Mouse (Mus musculus): ENCODE data around the gene Ptprk. TPM values are rescaled to one million over a fixed set of nuclear protein-coding genes. Genes with fewer than 3 reads are reported as not detected.

Ptprk gene
- polyA plus RNA-seq, 1 experiment from 2014 or later, result 29.4 TPM

GRCm38 (mm10) chr10:28186018-28186800, 111.6 kb downstream of the Ptprk start:
- Histone ChIP-seq H3K27me3 (replicated peaks; ENCODE audit: control insufficient read depth, insufficient read depth, low read length) (no peaks in the 10 kb centered on the region), H3K4me3 (ENCODE audit: low read length) (no peak overlapping the region), H3K9ac (ENCODE audit: low read depth, low read length) (no peak overlapping the region), H3K4me2 (ENCODE audit: low read length) (no peak overlapping the region), H3K4me1 (ENCODE audit: control insufficient read depth, insufficient read depth, low read depth, low read length) (no peaks in the 10 kb centered on the region), H3K36me3 (ENCODE audit: control insufficient read depth, insufficient read depth, low read length) (no peaks in the 10 kb centered on the region), H3K27ac (ENCODE audit: low read depth, low read length) (no peak overlapping the region), H3K9me3 (ENCODE audit: control insufficient read depth, low read length) (no peaks in the 10 kb centered on the region)
- no peak for ATAC-seq
- WGBS, result 64% methylated on average over 4 of the region's 4 CpGs

GRCm38 (mm10) chr10:28191440-28191839, 116.8 kb downstream of the Ptprk start:
- Histone ChIP-seq H3K4me1 (ENCODE audit: control insufficient read depth, insufficient read depth, low read depth, low read length) (no peaks in the 10 kb centered on the region), H3K27me3 (replicated peaks; ENCODE audit: control insufficient read depth, insufficient read depth, low read length) (no peaks in the 10 kb centered on the region), H3K36me3 (ENCODE audit: control insufficient read depth, insufficient read depth, low read length) (no peaks in the 10 kb centered on the region), H3K9me3 (ENCODE audit: control insufficient read depth, low read length) (no peaks in the 10 kb centered on the region), H3K4me3 (ENCODE audit: low read length) (no peak overlapping the region), H3K4me2 (ENCODE audit: low read length) (no peak overlapping the region), H3K9ac (ENCODE audit: low read depth, low read length) (no peak overlapping the region), H3K27ac (ENCODE audit: low read depth, low read length) (no peak overlapping the region)
- no peak for ATAC-seq
- WGBS, result 84% methylated on average over 5 of the region's 5 CpGs

- H3K4me1 ChIP-seq (ENCODE audit: control insufficient read depth, insufficient read depth, low read depth, low read length), result no peaks in the 10 kb centered on the region
- H3K9me3 ChIP-seq (ENCODE audit: control insufficient read depth, low read length), result no peaks in the 10 kb centered on the region
- H3K4me3 ChIP-seq (ENCODE audit: low read length), result no peak overlapping the region
- H3K36me3 ChIP-seq (ENCODE audit: control insufficient read depth, insufficient read depth, low read length), result no peaks in the 10 kb centered on the region
- no peak for ATAC-seq
- H3K27me3 ChIP-seq (replicated peaks; ENCODE audit: control insufficient read depth, insufficient read depth, low read length), result no peaks in the 10 kb centered on the region
- WGBS, result 83% methylated on average over 5 of the region's 5 CpGs
- H3K4me2 ChIP-seq (ENCODE audit: low read length), result no peak overlapping the region
- no peak overlapping the region for H3K9ac ChIP-seq (ENCODE audit: low read depth, low read length)
- no peak overlapping the region for H3K27ac ChIP-seq (ENCODE audit: low read depth, low read length)
Measured at GRCm38 (mm10) chr10:28193630-28194029, 119.0 kb downstream of the Ptprk start.

DNA sequence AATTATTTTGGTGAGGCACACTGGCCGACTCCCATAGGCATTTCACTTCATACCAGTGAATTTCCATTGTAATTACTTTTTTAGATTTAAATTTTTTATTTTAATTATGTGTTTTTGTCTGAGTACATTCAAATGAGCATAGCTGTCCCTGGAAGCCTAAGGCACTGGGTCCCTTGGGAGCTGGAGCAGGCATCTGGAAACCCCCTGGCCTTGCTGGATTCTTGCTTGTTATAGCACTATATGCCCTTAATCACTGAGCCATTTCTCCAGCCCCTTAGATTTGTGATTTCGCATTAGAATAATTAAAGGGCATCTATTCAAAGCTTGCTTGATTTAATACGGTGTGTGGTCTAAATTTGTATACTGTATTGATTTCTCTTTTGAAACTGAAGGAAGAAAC, 126.0 kb downstream of the Ptprk start:
- Histone ChIP-seq H3K4me2 (ENCODE audit: low read length) (no peak overlapping the region), H3K27me3 (replicated peaks; ENCODE audit: control insufficient read depth, insufficient read depth, low read length) (no peaks in the 10 kb centered on the region), H3K4me3 (ENCODE audit: low read length) (no peak overlapping the region), H3K9me3 (ENCODE audit: control insufficient read depth, low read length) (no peaks in the 10 kb centered on the region), H3K4me1 (ENCODE audit: control insufficient read depth, insufficient read depth, low read depth, low read length) (no peaks in the 10 kb centered on the region), H3K36me3 (ENCODE audit: control insufficient read depth, insufficient read depth, low read length) (no peaks in the 10 kb centered on the region), H3K27ac (ENCODE audit: low read depth, low read length) (no peak overlapping the region), H3K9ac (ENCODE audit: low read depth, low read length) (no peak overlapping the region)
- ATAC-seq, result no peak
- WGBS, result 65% methylated on average over 3 of the region's 3 CpGs

DNA sequence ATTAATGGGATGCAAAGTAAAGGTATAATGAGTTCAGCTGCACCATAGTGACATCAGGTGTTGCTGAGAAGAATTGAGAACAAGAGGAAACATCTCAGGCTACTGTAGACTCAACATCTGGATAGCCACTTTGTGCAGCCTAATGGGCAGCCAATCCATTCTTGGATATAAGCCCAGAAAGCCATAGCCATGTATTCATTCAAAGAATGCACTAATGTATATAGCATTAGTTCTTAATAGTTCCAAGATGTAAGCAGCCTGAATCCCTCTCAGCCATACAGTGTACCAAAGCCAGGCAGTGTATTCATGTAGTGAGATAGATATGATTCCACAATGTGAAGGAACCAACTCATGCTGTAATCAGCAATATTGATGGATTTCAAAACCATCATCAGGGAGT, 134.8 kb downstream of the Ptprk start:
- H3K36me3 ChIP-seq (ENCODE audit: control insufficient read depth, insufficient read depth, low read length), result no peaks in the 10 kb centered on the region
- no peaks in the 10 kb centered on the region for H3K4me1 ChIP-seq (ENCODE audit: control insufficient read depth, insufficient read depth, low read depth, low read length)
- H3K4me2 ChIP-seq (ENCODE audit: low read length), result no peak overlapping the region
- no peak overlapping the region for H3K9ac ChIP-seq (ENCODE audit: low read depth, low read length)
- ATAC-seq, result no peak
- H3K4me3 ChIP-seq (ENCODE audit: low read length), result no peak overlapping the region
- H3K27me3 ChIP-seq (replicated peaks; ENCODE audit: control insufficient read depth, insufficient read depth, low read length), result no peaks in the 10 kb centered on the region
- H3K27ac ChIP-seq (ENCODE audit: low read depth, low read length), result no peak overlapping the region
- H3K9me3 ChIP-seq (ENCODE audit: control insufficient read depth, low read length), result no peaks in the 10 kb centered on the region

- ATAC-seq, result no peak
- no peaks in the 10 kb centered on the region for H3K27me3 ChIP-seq (replicated peaks; ENCODE audit: control insufficient read depth, insufficient read depth, low read length)
- H3K27ac ChIP-seq (ENCODE audit: low read depth, low read length), result no peak overlapping the region
- no peak overlapping the region for H3K9ac ChIP-seq (ENCODE audit: low read depth, low read length)
- no peak overlapping the region for H3K4me3 ChIP-seq (ENCODE audit: low read length)
- 100% methylated on average over 1 of the region's 1 CpGs for WGBS
- no peak overlapping the region for H3K4me2 ChIP-seq (ENCODE audit: low read length)
- H3K4me1 ChIP-seq (ENCODE audit: control insufficient read depth, insufficient read depth, low read depth, low read length), result no peaks in the 10 kb centered on the region
- H3K36me3 ChIP-seq (ENCODE audit: control insufficient read depth, insufficient read depth, low read length), result no peaks in the 10 kb centered on the region
- no peaks in the 10 kb centered on the region for H3K9me3 ChIP-seq (ENCODE audit: control insufficient read depth, low read length)
Measured at GRCm38 (mm10) chr10:28212083-28212482, 137.5 kb downstream of the Ptprk start.

DNA sequence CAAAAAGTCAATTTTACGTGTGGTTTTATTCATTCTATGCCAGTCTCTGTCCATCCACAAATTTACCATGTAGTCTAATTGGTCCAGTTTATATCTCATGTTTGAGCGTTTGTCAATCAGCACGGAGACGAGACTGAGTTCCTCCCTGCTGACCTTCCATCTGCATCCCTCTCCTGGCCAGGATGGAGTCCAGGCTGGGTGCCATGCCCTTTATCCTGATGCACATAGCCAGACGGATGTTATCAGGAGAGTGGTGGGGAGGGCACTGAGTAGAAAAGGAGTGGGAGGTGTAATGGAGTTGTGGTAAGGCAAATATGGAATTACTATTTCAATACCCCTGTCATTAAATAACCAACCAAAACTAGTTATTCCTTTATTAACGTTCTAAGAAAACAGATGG, 140.5 kb downstream of the Ptprk start:
- Histone ChIP-seq H3K4me1 (ENCODE audit: control insufficient read depth, insufficient read depth, low read depth, low read length) (no peaks in the 10 kb centered on the region), H3K9me3 (ENCODE audit: control insufficient read depth, low read length) (no peaks in the 10 kb centered on the region), H3K27me3 (replicated peaks; ENCODE audit: control insufficient read depth, insufficient read depth, low read length) (no peaks in the 10 kb centered on the region), H3K9ac (ENCODE audit: low read depth, low read length) (no peak overlapping the region), H3K4me3 (ENCODE audit: low read length) (no peak overlapping the region), H3K4me2 (ENCODE audit: low read length) (no peak overlapping the region), H3K36me3 (ENCODE audit: control insufficient read depth, insufficient read depth, low read length) (no peaks in the 10 kb centered on the region), H3K27ac (ENCODE audit: low read depth, low read length) (no peak overlapping the region)
- ATAC-seq, result no peak
- 81% methylated on average over 6 of the region's 6 CpGs for WGBS

DNA sequence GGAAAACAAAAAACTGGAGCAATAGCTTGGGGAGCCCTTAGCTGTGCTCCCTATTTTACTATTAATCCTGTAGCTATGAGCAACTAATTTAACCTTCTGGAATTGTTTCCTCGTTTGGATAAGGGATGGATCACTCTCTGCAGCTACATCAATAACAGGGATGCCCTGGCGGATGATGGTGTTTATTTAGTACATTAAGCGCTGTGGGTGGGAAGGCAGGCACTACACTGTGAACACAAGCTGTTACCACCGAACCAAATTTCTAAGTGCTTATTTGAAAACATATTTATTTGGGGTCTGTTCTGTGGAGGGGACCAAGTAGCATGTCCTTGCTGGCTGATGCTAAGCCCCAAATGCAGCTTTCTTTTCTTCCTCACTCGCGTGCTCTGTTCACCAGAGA, 149.0 kb downstream of the Ptprk start:
- 59% methylated on average over 6 of the region's 6 CpGs for whole genome bisulfite sequencing
- ATAC-seq, result peak; percentile 64; the same call in 1 of the 2 replicates
- Histone ChIP-seq H3K27me3 (replicated peaks; ENCODE audit: control insufficient read depth, insufficient read depth, low read length) (no peaks in the 10 kb centered on the region), H3K9me3 (ENCODE audit: control insufficient read depth, low read length) (no peaks in the 10 kb centered on the region), H3K9ac (ENCODE audit: low read depth, low read length) (no peak overlapping the region), H3K36me3 (ENCODE audit: control insufficient read depth, insufficient read depth, low read length) (no peaks in the 10 kb centered on the region), H3K4me2 (ENCODE audit: low read length) (no peak overlapping the region), H3K4me3 (ENCODE audit: low read length) (no peak overlapping the region), H3K4me1 (ENCODE audit: control insufficient read depth, insufficient read depth, low read depth, low read length) (peaks cover 6% of the 10 kb centered on the region; the same call in 1 of the 2 replicates), H3K27ac (ENCODE audit: low read depth, low read length) (no peak overlapping the region)

DNA sequence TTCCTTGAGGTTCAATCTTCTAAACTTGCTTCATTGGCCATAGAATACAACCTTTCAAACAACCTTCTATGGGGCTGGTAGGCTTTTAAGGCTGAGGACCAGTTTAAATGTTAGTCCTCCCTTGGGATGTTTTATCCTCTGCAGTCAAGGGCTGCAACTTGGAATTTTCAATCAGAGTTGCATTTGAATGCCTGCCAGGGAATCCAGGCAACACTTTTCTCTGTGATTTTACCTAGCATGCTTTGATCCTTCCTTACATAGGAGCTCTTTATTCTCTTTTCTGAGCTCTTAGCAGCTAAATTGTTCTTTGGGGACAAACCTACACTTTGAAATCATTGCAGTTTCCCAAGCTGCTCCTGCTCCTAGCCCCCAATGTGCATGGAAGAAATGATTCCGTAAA, 149.8 kb downstream of the Ptprk start:
- Histone ChIP-seq H3K4me3 (ENCODE audit: low read length) (no peak overlapping the region), H3K27me3 (replicated peaks; ENCODE audit: control insufficient read depth, insufficient read depth, low read length) (no peaks in the 10 kb centered on the region), H3K4me2 (ENCODE audit: low read length) (no peak overlapping the region), H3K36me3 (ENCODE audit: control insufficient read depth, insufficient read depth, low read length) (no peaks in the 10 kb centered on the region), H3K4me1 (ENCODE audit: control insufficient read depth, insufficient read depth, low read depth, low read length) (peaks cover 6% of the 10 kb centered on the region; the same call in 1 of the 2 replicates), H3K9ac (ENCODE audit: low read depth, low read length) (no peak overlapping the region), H3K27ac (ENCODE audit: low read depth, low read length) (no peak overlapping the region), H3K9me3 (ENCODE audit: control insufficient read depth, low read length) (no peaks in the 10 kb centered on the region)
- no peak for ATAC-seq
- 78% methylated on average over 1 of the region's 1 CpGs for WGBS

Measured in hindbrain, embryonic 16.5 days (tissue).